Mouse (Mus musculus): ENCODE data around the gene Ifna2. TPM values are rescaled to one million over a fixed set of nuclear protein-coding genes. Genes with fewer than 3 reads are reported as not detected.

The Ifna2 gene
- polyA plus RNA-seq, 1 experiment from 2014 or later: not detected

- ATAC-seq (no peak), DNase-seq (ENCODE audit: low spot score) (no peak)
- no peaks in the 10 kb centered on the region for H3K36me3 ChIP-seq (ENCODE audit: insufficient read depth, low read length)
- no peak overlapping the region for H3K4me3 ChIP-seq (ENCODE audit: low read depth, low read length)
- no peaks in the 10 kb centered on the region for H3K27me3 ChIP-seq (replicated peaks; ENCODE audit: insufficient read depth, low read length)
- WGBS: 83% methylated on average over 4 of the region's 4 CpGs
- H3K4me2 ChIP-seq (replicated peaks; ENCODE audit: low read depth, low read length): no peak overlapping the region
- no peak overlapping the region for H3K27ac ChIP-seq (ENCODE audit: low read length)
- H3K4me1 ChIP-seq (ENCODE audit: insufficient read depth, low read depth, low read length): no peaks in the 10 kb centered on the region
- TF ChIP-seq CTCF (IDR thresholded peaks at IDR 0.05): no peak
- TF ChIP-seq EP300 (IDR thresholded peaks at IDR 0.05): no peak
- no peaks in the 10 kb centered on the region for H3K9me3 ChIP-seq (ENCODE audit: low read length)
- no peak overlapping the region for H3K9ac ChIP-seq (replicated peaks; ENCODE audit: low read depth)
Observed at GRCm38 (mm10) chr4:88697753-88698152, 14.0 kb upstream of the Ifna2 start.

GRCm38 (mm10) chr4:88697108-88697507 is 13.4 kb upstream of the Ifna2 start:
- no peaks in the 10 kb centered on the region for H3K9me3 ChIP-seq (ENCODE audit: low read length)
- no peak overlapping the region for H3K4me2 ChIP-seq (replicated peaks; ENCODE audit: low read depth, low read length)
- H3K9ac ChIP-seq (replicated peaks; ENCODE audit: low read depth): no peak overlapping the region
- no peaks in the 10 kb centered on the region for H3K4me1 ChIP-seq (ENCODE audit: insufficient read depth, low read depth, low read length)
- DNase-seq (ENCODE audit: low spot score) (no peak), ATAC-seq (no peak)
- TF ChIP-seq CTCF (IDR thresholded peaks at IDR 0.05): no peak
- no peak for TF ChIP-seq EP300 (IDR thresholded peaks at IDR 0.05)
- WGBS: 59% methylated on average over 6 of the region's 6 CpGs
- H3K27me3 ChIP-seq (replicated peaks; ENCODE audit: insufficient read depth, low read length): no peaks in the 10 kb centered on the region
- no peak overlapping the region for H3K4me3 ChIP-seq (ENCODE audit: low read depth, low read length)
- H3K27ac ChIP-seq (ENCODE audit: low read length): no peak overlapping the region
- no peaks in the 10 kb centered on the region for H3K36me3 ChIP-seq (ENCODE audit: insufficient read depth, low read length)

- DNase-seq (ENCODE audit: low spot score) (peak; percentile 85), ATAC-seq (peak; percentile 84)
- no peaks in the 10 kb centered on the region for H3K36me3 ChIP-seq (ENCODE audit: insufficient read depth, low read length)
- no peaks in the 10 kb centered on the region for H3K4me1 ChIP-seq (ENCODE audit: insufficient read depth, low read depth, low read length)
- no peak overlapping the region for H3K4me2 ChIP-seq (replicated peaks; ENCODE audit: low read depth, low read length)
- H3K9me3 ChIP-seq (ENCODE audit: low read length): no peaks in the 10 kb centered on the region
- no peak for TF ChIP-seq EP300 (IDR thresholded peaks at IDR 0.05)
- TF ChIP-seq CTCF (IDR thresholded peaks at IDR 0.05): peak; percentile 100
- H3K4me3 ChIP-seq (ENCODE audit: low read depth, low read length): no peak overlapping the region
- no peak overlapping the region for H3K27ac ChIP-seq (ENCODE audit: low read length)
- H3K9ac ChIP-seq (replicated peaks; ENCODE audit: low read depth): no peak overlapping the region
- 21% methylated on average over 3 of the region's 3 CpGs for WGBS
- no peaks in the 10 kb centered on the region for H3K27me3 ChIP-seq (replicated peaks; ENCODE audit: insufficient read depth, low read length)
Observed at GRCm38 (mm10) chr4:88696237-88696884, 12.6 kb upstream of the Ifna2 start.

GRCm38 (mm10) chr4:88693392-88693791 is 9.7 kb upstream of the Ifna2 start:
- H3K4me3 ChIP-seq (ENCODE audit: low read depth, low read length): no peak overlapping the region
- H3K4me1 ChIP-seq (ENCODE audit: insufficient read depth, low read depth, low read length): no peaks in the 10 kb centered on the region

GRCm38 (mm10) chr4:88692537-88692936 is 8.8 kb upstream of the Ifna2 start:
- no peak for DNase-seq (ENCODE audit: low spot score)
- ATAC-seq: no peak
- Histone ChIP-seq H3K4me3 (ENCODE audit: low read depth, low read length) (no peak overlapping the region), H3K4me2 (replicated peaks; ENCODE audit: low read depth, low read length) (no peak overlapping the region), H3K36me3 (ENCODE audit: insufficient read depth, low read length) (no peaks in the 10 kb centered on the region), H3K9ac (replicated peaks; ENCODE audit: low read depth) (no peak overlapping the region), H3K27me3 (replicated peaks; ENCODE audit: insufficient read depth, low read length) (no peaks in the 10 kb centered on the region), H3K27ac (ENCODE audit: low read length) (no peak overlapping the region), H3K4me1 (ENCODE audit: insufficient read depth, low read depth, low read length) (no peaks in the 10 kb centered on the region), H3K9me3 (ENCODE audit: low read length) (no peaks in the 10 kb centered on the region)
- WGBS: 52% methylated on average over 1 of the region's 1 CpGs
- TF ChIP-seq EP300 (IDR thresholded peaks at IDR 0.05): no peak
- TF ChIP-seq CTCF (IDR thresholded peaks at IDR 0.05): no peak

More at GRCm38 (mm10) chr4:88693392-88693791, 9.7 kb upstream of the Ifna2 start:
- Histone ChIP-seq H3K9ac (replicated peaks; ENCODE audit: low read depth) (no peak overlapping the region), H3K27me3 (replicated peaks; ENCODE audit: insufficient read depth, low read length) (no peaks in the 10 kb centered on the region), H3K36me3 (ENCODE audit: insufficient read depth, low read length) (no peaks in the 10 kb centered on the region), H3K27ac (ENCODE audit: low read length) (no peak overlapping the region), H3K9me3 (ENCODE audit: low read length) (no peaks in the 10 kb centered on the region), H3K4me2 (replicated peaks; ENCODE audit: low read depth, low read length) (no peak overlapping the region)
- 68% methylated on average over 2 of the region's 2 CpGs for WGBS
- no peak for ATAC-seq
- TF ChIP-seq EP300 (IDR thresholded peaks at IDR 0.05): no peak
- TF ChIP-seq CTCF (IDR thresholded peaks at IDR 0.05): no peak
- peak; percentile 4 for DNase-seq (ENCODE audit: low spot score)

GRCm38 (mm10) chr4:88691259-88691658 is 7.5 kb upstream of the Ifna2 start, which contains the start of gene Ifnab:
Gene Ifnab (minus strand): TSS chr4:88691359.
- H3K9ac ChIP-seq (replicated peaks; ENCODE audit: low read depth): no peak within 1 kb of the TSS
- TF ChIP-seq CTCF (IDR thresholded peaks at IDR 0.05): no peak
- no peak for TF ChIP-seq EP300 (IDR thresholded peaks at IDR 0.05)
- WGBS: 64% methylated on average over 2 of the region's 2 CpGs
- H3K4me3 ChIP-seq (ENCODE audit: low read depth, low read length): no peak within 1 kb of the TSS
- no peaks in the 10 kb centered on the region for H3K36me3 ChIP-seq (ENCODE audit: insufficient read depth, low read length)
- H3K4me2 ChIP-seq (replicated peaks; ENCODE audit: low read depth, low read length): no peak within 1 kb of the TSS
- ATAC-seq: no peak
- H3K4me1 ChIP-seq (ENCODE audit: insufficient read depth, low read depth, low read length): no peaks in the 10 kb centered on the region
- H3K9me3 ChIP-seq (ENCODE audit: low read length): no peaks in the 10 kb centered on the region
- DNase-seq (ENCODE audit: low spot score): no peak
- H3K27ac ChIP-seq (ENCODE audit: low read length): no peak within 1 kb of the TSS
- no peaks in the 10 kb centered on the region for H3K27me3 ChIP-seq (replicated peaks; ENCODE audit: insufficient read depth, low read length)

Measured in lung, postnatal 0 days (tissue).